Mouse (Mus musculus) embryonic fibroblast, embryonic 13.5 days (primary cell): ENCODE data around the gene Serpinb1b. TPM values are rescaled to one million over a fixed set of nuclear protein-coding genes. Genes with fewer than 3 reads are reported as not detected.

Experiments
- H3K27ac ChIP-seq: 2 replicates; pipeline ENCODE4 v1.5.1; 2012; ENCODE audit warnings: low read length, control low read depth, inconsistent platforms; ENCODE audit not compliant: insufficient read depth
- H3K4me1 ChIP-seq: 2 replicates; pipeline ENCODE4 v1.6.1; 2011; ENCODE audit warnings: low read length; ENCODE audit not compliant: control insufficient read depth, insufficient read depth
- H3K4me3 ChIP-seq: 2 replicates; pipeline ENCODE4 v1.5.1; 2011; ENCODE audit warnings: mild to moderate bottlenecking, control low read depth, low read length; ENCODE audit not compliant: insufficient read depth
- CTCF ChIP-seq: IDR thresholded peaks from 2 replicates; pipeline ENCODE4 v1.5.1; 2011; ENCODE audit warnings: mild to moderate bottlenecking, control low read depth, low read length, moderate library complexity, borderline replicate concordance; ENCODE audit not compliant: insufficient read depth
- POLR2A ChIP-seq: IDR thresholded peaks from 2 replicates; pipeline ENCODE4 v1.6.1; 2011; ENCODE audit warnings: low read depth, mild to moderate bottlenecking, control low read depth, low read length, moderate library complexity
- polyA plus RNA-seq: library from polyadenylated mRNA; stranded (reverse); fragments of >200 nt; gene quantifications from 2 replicates; pipeline ENCODE4 v1.2.4, GENCODE M21; 2011; ENCODE audit warnings: low read depth; ENCODE audit not compliant: missing spikeins, insufficient read length

The Serpinb1b gene
- polyA plus RNA-seq, 1 experiment, result not detected

DNA sequence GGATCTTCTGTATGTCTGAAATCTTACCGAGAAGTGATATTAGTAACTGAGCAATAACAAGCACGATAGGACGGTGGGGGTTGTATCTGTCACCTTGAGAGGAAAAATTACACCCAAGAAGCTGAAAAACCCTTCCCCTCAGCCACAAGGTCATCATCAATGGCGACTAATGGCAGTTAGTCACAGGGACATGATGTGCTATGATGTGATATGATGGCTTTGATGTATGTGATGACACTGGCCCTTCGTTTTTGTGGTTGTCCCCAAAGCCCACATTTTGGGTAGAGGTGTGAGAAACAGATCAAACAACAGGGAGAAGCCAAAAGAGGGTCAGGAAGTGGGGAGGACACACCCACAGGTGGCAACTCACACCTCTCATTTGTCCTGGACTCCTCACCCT is 6.6 kb upstream of the Serpinb1b start:
- Histone ChIP-seq H3K4me1 (no peaks in the 10 kb centered on the region), H3K27ac (no peak overlapping the region), H3K4me3 (no peak overlapping the region)
- no peak for TF ChIP-seq POLR2A
- TF ChIP-seq CTCF, result no peak

- H3K27ac ChIP-seq, result no peak overlapping the region
- no peaks in the 10 kb centered on the region for H3K4me1 ChIP-seq
- no peak overlapping the region for H3K4me3 ChIP-seq
- no peak for TF ChIP-seq POLR2A
- TF ChIP-seq CTCF, result peak; percentile 60; the same call in 1 of the 2 replicates
These were observed 4.3 kb upstream of the Serpinb1b start for GRCm38 (mm10) chr13:33074029-33074428.

GRCm38 (mm10) chr13:33076247-33076646 is 2.1 kb upstream of the Serpinb1b start:
- no peaks in the 10 kb centered on the region for H3K4me1 ChIP-seq
- no peak overlapping the region for H3K27ac ChIP-seq
- no peak overlapping the region for H3K4me3 ChIP-seq
- TF ChIP-seq CTCF (no peak), POLR2A (no peak)

DNA sequence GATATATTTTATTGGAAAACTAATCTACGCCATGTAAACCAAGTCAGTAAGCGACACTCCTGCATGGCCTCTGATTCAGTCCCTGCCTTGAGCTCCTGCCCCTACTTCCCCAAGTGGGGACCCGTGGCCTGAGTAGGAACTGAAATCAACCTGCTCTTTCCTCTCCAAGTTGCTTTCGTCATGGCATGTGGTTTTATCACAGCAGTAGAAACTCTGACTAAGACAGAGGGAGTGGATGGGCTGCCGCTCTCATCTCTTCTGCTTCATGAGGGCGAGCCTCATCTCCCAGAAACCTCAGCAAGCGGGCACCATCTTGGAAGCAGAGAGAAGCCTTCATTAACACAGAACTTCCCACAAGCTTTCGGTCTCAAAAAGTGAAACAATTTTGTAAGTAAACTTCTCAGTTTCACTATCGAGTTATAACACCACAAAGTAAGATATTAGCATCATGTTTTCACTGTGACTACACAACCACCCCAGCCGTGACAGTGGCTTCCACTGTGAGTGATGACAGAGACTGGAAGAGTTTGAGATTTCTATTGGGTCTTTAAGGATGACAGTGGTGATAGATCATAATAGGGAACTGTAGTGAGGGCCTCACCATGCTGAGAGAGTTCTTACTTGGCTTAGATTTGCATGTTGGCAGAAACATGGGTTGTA is 1.2 kb upstream of the Serpinb1b start:
- Histone ChIP-seq H3K27ac (no peak overlapping the region), H3K4me3 (no peak overlapping the region), H3K4me1 (no peaks in the 10 kb centered on the region)
- TF ChIP-seq CTCF (no peak), POLR2A (no peak)

GRCm38 (mm10) chr13:33079391-33079790 is 1.0 kb downstream of the Serpinb1b start:
- no peak overlapping the region for H3K27ac ChIP-seq
- TF ChIP-seq POLR2A (no peak), CTCF (no peak)

GRCm38 (mm10) chr13:33080356-33080755 is 2.0 kb downstream of the Serpinb1b start:
- H3K4me1 ChIP-seq, result no peaks in the 10 kb centered on the region
- no peak overlapping the region for H3K4me3 ChIP-seq
- H3K27ac ChIP-seq, result no peak overlapping the region
- TF ChIP-seq CTCF, result 0 out of 2 replicates have a peak, but pooled peaks have one; percentile 12
- TF ChIP-seq POLR2A, result no peak

More at GRCm38 (mm10) chr13:33079391-33079790, 1.0 kb downstream of the Serpinb1b start:
- Histone ChIP-seq H3K4me1 (no peaks in the 10 kb centered on the region), H3K4me3 (no peak overlapping the region)

DNA sequence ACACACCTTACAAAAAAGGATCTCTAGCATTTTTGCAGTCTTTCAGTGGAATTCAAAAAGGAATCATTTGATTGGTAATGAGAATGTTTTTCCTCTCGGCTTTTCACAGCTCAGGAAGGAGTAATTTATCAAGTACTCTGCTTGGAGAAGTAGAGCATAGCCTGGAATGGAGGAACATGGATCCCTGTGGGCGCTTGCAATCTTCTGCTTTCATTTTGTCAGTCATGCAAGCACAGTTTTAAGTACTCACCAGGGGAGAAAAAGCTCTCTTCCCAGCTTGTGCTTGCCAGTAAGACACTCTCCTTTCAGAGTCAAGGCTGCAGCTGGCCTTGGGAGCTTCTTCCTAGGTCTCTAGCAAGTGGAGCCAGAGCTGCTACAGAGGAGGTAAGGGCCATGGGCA is 5.5 kb downstream of the Serpinb1b start:
- Histone ChIP-seq H3K27ac (no peak overlapping the region), H3K4me3 (no peak overlapping the region), H3K4me1 (0 out of 2 replicates have a peak, but pooled peaks cover 2% of the 10 kb centered on the region)
- no peak for TF ChIP-seq POLR2A
- no peak for TF ChIP-seq CTCF

GRCm38 (mm10) chr13:33084975-33085694 is 6.8 kb downstream of the Serpinb1b start:
- no peak for TF ChIP-seq CTCF
- TF ChIP-seq POLR2A, result no peak
- H3K4me3 ChIP-seq, result no peak overlapping the region
- H3K4me1 ChIP-seq, result 0 out of 2 replicates have a peak, but pooled peaks cover 6% of the 10 kb centered on the region
- H3K27ac ChIP-seq, result no peak overlapping the region

DNA sequence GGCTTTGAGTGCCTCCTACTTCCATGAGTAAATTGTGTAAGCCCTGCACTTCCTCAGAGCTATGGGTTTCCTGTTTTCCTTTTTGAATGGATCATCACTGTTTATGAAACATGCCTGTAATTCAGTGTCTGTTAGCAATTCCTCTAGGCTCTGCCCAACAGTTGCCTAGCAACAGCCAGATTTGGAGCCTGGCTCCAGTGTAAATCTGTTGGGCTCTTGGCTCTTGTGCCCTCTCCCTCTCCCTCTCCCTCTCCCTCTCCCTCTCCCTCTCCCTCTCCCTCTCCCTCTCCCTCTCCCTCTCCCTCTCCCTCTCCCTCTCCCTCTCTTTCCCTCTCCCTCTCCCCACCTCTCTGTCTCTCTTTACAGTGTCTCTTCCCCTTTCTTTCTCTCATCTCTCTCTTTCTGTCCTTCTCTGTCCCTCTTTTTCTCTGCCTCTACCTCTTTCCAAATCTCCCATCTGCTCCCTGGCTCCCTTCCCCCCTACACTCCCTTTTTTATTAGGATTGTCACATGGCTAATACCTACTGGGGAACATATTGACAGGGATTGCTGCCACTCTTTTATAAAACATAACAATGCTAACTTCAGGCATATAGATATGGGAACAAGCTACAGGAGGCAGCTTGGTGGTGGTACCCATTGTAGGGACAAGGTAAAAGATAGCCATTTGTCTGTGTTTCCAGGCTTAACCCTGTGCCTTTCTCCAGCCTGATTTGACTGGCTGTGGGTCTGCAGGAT is 7.5 kb downstream of the Serpinb1b start:
- no peak for TF ChIP-seq CTCF
- no peak for TF ChIP-seq POLR2A
- Histone ChIP-seq H3K27ac (no peak overlapping the region), H3K4me3 (no peak overlapping the region), H3K4me1 (0 out of 2 replicates have a peak, but pooled peaks cover 6% of the 10 kb centered on the region)

DNA sequence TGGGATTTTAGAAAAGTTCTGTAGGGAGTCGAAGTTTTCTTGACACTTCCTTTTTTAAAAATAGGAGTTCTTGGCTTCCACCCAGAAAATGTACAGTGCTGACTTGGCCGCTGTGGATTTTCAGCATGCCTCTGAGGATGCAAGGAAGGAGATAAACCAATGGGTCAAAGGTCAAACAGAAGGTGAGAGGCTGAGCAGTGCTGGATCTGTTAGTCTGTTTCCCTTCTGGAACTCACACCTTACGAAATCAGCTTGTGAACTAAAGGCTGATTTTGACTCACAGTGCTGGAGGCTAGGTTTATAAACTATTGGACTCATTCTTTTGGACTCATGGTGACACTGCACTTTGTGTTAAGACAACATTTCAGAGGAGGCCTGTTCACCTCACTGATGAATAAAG is 11.2 kb downstream of the Serpinb1b start:
- peak overlapping the region; percentile 92 for H3K27ac ChIP-seq
- H3K4me1 ChIP-seq, result 0 out of 2 replicates have a peak, but pooled peaks cover 6% of the 10 kb centered on the region
- no peak overlapping the region for H3K4me3 ChIP-seq
- no peak for TF ChIP-seq CTCF
- no peak for TF ChIP-seq POLR2A

DNA sequence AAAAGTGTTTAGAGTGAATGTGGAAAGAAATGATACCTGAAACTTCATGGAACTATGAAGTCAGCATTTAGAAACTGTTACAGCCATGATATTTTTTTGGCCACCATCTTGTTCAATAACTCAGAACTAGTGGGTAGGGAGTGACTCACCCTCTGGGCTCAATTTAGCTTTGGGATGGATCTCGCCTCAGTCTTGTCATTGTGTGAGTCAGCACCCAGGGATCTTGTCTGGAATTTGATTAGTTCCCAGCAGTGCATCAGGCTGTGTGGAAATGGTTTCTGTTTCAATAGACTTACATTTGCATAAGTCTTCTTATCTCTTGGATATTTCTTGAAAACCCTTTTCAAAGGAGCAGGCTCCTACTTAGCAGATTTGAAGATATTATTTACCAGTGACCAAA is 12.2 kb downstream of the Serpinb1b start:
- Histone ChIP-seq H3K27ac (no peak overlapping the region), H3K4me3 (no peak overlapping the region), H3K4me1 (0 out of 2 replicates have a peak, but pooled peaks cover 5% of the 10 kb centered on the region)
- no peak for TF ChIP-seq CTCF
- no peak for TF ChIP-seq POLR2A
